Mouse (Mus musculus) midbrain, embryonic 12.5 days (tissue): ENCODE data around the gene Kctd13. TPM values are rescaled to one million over a fixed set of nuclear protein-coding genes. Genes with fewer than 3 reads are reported as not detected.

ENCODE experiments used
- ATAC-seq: fragments of 200-750 bp; cut with Nextera tagmentation; 2 replicates; pipeline ENCODE4 v1.8.0; 2017; ENCODE audit warnings: low read depth, moderate TSS enrichment, moderate library complexity; ENCODE audit not compliant: low FRiP score
- H3K27ac ChIP-seq: fragments of 300-500 bp; sonication (generic); replicated peaks from 2 replicates; pipeline ENCODE4 v1.5.1; 2016; ENCODE audit warnings: mild to moderate bottlenecking
- H3K27me3 ChIP-seq: fragments of 300-500 bp; sonication (generic); 2 replicates; pipeline ENCODE4 v1.6.1; 2016; ENCODE audit warnings: mild to moderate bottlenecking
- H3K36me3 ChIP-seq: fragments of 300-500 bp; sonication (generic); 2 replicates; pipeline ENCODE4 v1.6.1; 2016
- H3K4me1 ChIP-seq: fragments of 300-500 bp; sonication (generic); 2 replicates; pipeline ENCODE4 v1.6.1; 2016
- H3K4me2 ChIP-seq: fragments of 300-500 bp; sonication (generic); replicated peaks from 2 replicates; pipeline ENCODE4 v1.6.1; 2016; ENCODE audit warnings: mild to moderate bottlenecking, moderate library complexity
- H3K4me3 ChIP-seq: fragments of 300-500 bp; sonication (generic); 2 replicates; pipeline ENCODE4 v1.5.1; 2016; ENCODE audit warnings: mild to moderate bottlenecking
- H3K9ac ChIP-seq: fragments of 300-500 bp; sonication (generic); replicated peaks from 2 replicates; pipeline ENCODE4 v1.6.1; 2016; ENCODE audit warnings: mild to moderate bottlenecking, moderate library complexity
- H3K9me3 ChIP-seq: fragments of 300-500 bp; sonication (generic); 2 replicates; pipeline ENCODE4 v1.6.1; 2016; ENCODE audit warnings: mild to moderate bottlenecking
- WGBS: fragments of 180-500 bp; shearing (Covaris S2); methylation state at CpG from one replicate; pipeline ENCODE4 v1.1.7; 2016; 5-methylcytosine and 5-hydroxymethylcytosine counted together
- polyA plus RNA-seq: library from polyadenylated mRNA; unstranded; fragments of >200 nt; fragmentation: Nextera tagmentation; extraction: Ambion mirVana; gene quantifications from 2 replicates; pipeline ENCODE4 v1.2.1, GENCODE M21; 2016

The Kctd13 gene
- polyA plus RNA-seq, 1 experiment from 2014 or later, result 50.5 TPM

DNA sequence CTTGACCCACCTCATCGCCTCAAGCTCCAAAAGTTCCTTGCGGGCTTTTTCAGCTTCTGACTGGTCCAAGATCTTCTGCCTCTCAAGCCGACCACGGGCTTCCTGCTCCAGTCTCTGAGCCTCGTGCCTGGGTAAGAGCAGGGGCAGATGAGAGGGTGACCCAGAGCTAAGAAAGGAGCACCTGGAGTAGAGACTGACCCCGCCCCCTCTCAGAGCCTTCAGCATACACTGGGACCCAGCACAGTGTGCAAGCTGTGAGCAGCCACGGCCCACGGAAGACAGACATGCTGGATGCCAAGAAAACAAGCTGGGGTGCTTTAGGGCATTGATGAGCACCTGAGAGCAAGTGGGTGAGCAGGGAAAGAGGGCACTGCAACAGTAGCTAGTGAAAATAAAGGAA is 60.1 kb downstream of the Kctd13 start:
- Histone ChIP-seq H3K9me3 (no peaks in the 10 kb centered on the region), H3K4me2 (no peak overlapping the region), H3K27ac (no peak overlapping the region), H3K27me3 (peaks cover 4% of the 10 kb centered on the region; the same call in 1 of the 2 replicates), H3K36me3 (no peaks in the 10 kb centered on the region), H3K4me1 (no peaks in the 10 kb centered on the region), H3K4me3 (no peak overlapping the region), H3K9ac (no peak overlapping the region; the same call in 1 of the 2 replicates)
- ATAC-seq, result no peak
- 72% methylated on average over 8 of the region's 8 CpGs for WGBS

Other genes with a start within 250 kb of the Kctd13 start
- gene Bola2, start 233.5 kb upstream of the Kctd13 start, polyA plus RNA-seq, result 151 TPM in 2 replicates
- 16.6 and 19.1 TPM in 2 replicates for gene Slx1b, start 233.1 kb upstream of the Kctd13 start, polyA plus RNA-seq
- 60.8 and 65.9 TPM in 2 replicates for gene Coro1a, start 221.1 kb upstream of the Kctd13 start, polyA plus RNA-seq
- 56.1 and 58.0 TPM in 2 replicates for gene Mapk3, start 169.3 kb upstream of the Kctd13 start, polyA plus RNA-seq
- gene Gdpd3, start 162.5 kb upstream of the Kctd13 start, polyA plus RNA-seq, result 2.0 and 2.4 TPM in 2 replicates
- 125 and 126 TPM in 2 replicates for gene Ypel3, start 151.9 kb upstream of the Kctd13 start, polyA plus RNA-seq
- gene Tbx6, start 147.4 kb upstream of the Kctd13 start, polyA plus RNA-seq, result 0.64 and 0.65 TPM in 2 replicates
- gene Ppp4c, start 136.4 kb upstream of the Kctd13 start, polyA plus RNA-seq, result 315 and 323 TPM in 2 replicates
- gene Fam57b, start 131.2 kb upstream of the Kctd13 start, polyA plus RNA-seq, result 19.3 and 20.0 TPM in 2 replicates
- gene 4930451I11Rik, start 97.2 kb upstream of the Kctd13 start, polyA plus RNA-seq, result not detected in 2 replicates
- gene Doc2a, start 81.5 kb upstream of the Kctd13 start, polyA plus RNA-seq, result 6.3 and 7.7 TPM in 2 replicates
- 43.1 and 51.6 TPM in 2 replicates for gene Hirip3, start 66.9 kb upstream of the Kctd13 start, polyA plus RNA-seq
- 90.9 and 96.0 TPM in 2 replicates for gene Ino80e, start 66.5 kb upstream of the Kctd13 start, polyA plus RNA-seq
- 68.3 and 71.0 TPM in 2 replicates for gene Taok2, start 44.2 kb upstream of the Kctd13 start, polyA plus RNA-seq
- 32.7 and 36.5 TPM in 2 replicates for gene Tmem219, start 6.0 kb upstream of the Kctd13 start, polyA plus RNA-seq
- gene Asphd1, start 20.7 kb downstream of the Kctd13 start, polyA plus RNA-seq, result 1.6 and 2.7 TPM in 2 replicates
- gene Sez6l2, start 21.7 kb downstream of the Kctd13 start, polyA plus RNA-seq, result 13.8 and 16.9 TPM in 2 replicates
- 81.1 and 87.2 TPM in 2 replicates for gene Cdipt, start 47.0 kb downstream of the Kctd13 start, polyA plus RNA-seq
- 1.0 and 1.3 TPM in 2 replicates for gene Cdiptos, start 47.2 kb downstream of the Kctd13 start, polyA plus RNA-seq
- gene Mvp, start 85.7 kb downstream of the Kctd13 start, polyA plus RNA-seq, result 5.0 and 5.8 TPM in 2 replicates
- 0.32 and 0.39 TPM in 2 replicates for gene Pagr1b, start 87.6 kb downstream of the Kctd13 start, polyA plus RNA-seq
- 53.1 and 65.0 TPM in 2 replicates for gene Pagr1a, start 88.5 kb downstream of the Kctd13 start, polyA plus RNA-seq
- gene Gm42742, start 92.2 kb downstream of the Kctd13 start, polyA plus RNA-seq, result 56.8 and 66.8 TPM in 2 replicates
- 4.3 and 5.5 TPM in 2 replicates for gene Prrt2, start 92.3 kb downstream of the Kctd13 start, polyA plus RNA-seq
- 118 and 133 TPM in 2 replicates for gene Maz, start 98.2 kb downstream of the Kctd13 start, polyA plus RNA-seq
- gene Kif22, start 113.6 kb downstream of the Kctd13 start, polyA plus RNA-seq, result 129 and 136 TPM in 2 replicates
- not detected in 2 replicates for gene Zg16, start 158.4 kb downstream of the Kctd13 start, polyA plus RNA-seq
- 1.1 and 1.5 TPM in 2 replicates for gene AI467606, start 162.5 kb downstream of the Kctd13 start, polyA plus RNA-seq
- 2.5 and 4.2 TPM in 2 replicates for gene Qprt, start 193.3 kb downstream of the Kctd13 start, polyA plus RNA-seq
- gene Spn, start 208.9 kb downstream of the Kctd13 start, polyA plus RNA-seq, result 0.10 and 0.13 TPM in 2 replicates